Comparison of ENCODE assay signal across 15 mouse cellular contexts in genomic region chr13:115329000-115329960, GRCm38 (mm10).
DNase-seq lines count a peak whose midpoint lies in the region; ATAC-seq and TF ChIP-seq lines count a peak whose summit lies in the region.
"Had no signal": no experiment of that assay in that cellular context is flagged by ENCODE, and none has a peak within 500 bp of the region (broad histone marks: within the 10 kb centered on the region; RNA-seq: fewer than 3 reads in every experiment).

No protein-coding gene starts in this region.

- no peaks in the 10 kb centered on the region for H3K9me3 ChIP-seq in neural tube, embryonic 13.5 days
- no peaks in the 10 kb centered on the region for H3K9me3 ChIP-seq in forebrain, embryonic 15.5 days
- H3K9me3 ChIP-seq in midbrain, embryonic 13.5 days, result no peaks in the 10 kb centered on the region
- no peaks in the 10 kb centered on the region for H3K9me3 ChIP-seq in stomach, postnatal 0 days (ENCODE audit: control insufficient read depth, low read length)
- H3K9me3 ChIP-seq: embryonic facial prominence, embryonic 13.5 days; heart, embryonic 10.5 days had no signal

- TF ChIP-seq POLR2A in lung, adult 2 months (IDR thresholded peaks at IDR 0.05; ENCODE audit: borderline replicate concordance, extremely low read depth, low read depth, low read length), result no peak

- no peak overlapping the region for H3K4me3 ChIP-seq in neural tube, embryonic 13.5 days
- H3K4me3 ChIP-seq in forebrain, embryonic 15.5 days, result no peak overlapping the region
- H3K4me3 ChIP-seq in midbrain, embryonic 13.5 days (replicated peaks), result no peak overlapping the region
- H3K4me3 ChIP-seq in stomach, postnatal 0 days (ENCODE audit: low read depth, low read length), result no peak overlapping the region
- no peak overlapping the region for H3K4me3 ChIP-seq in lung, adult 2 months (replicated peaks; ENCODE audit: extremely low read depth, low read depth, low read length)
- H3K4me3 ChIP-seq: embryonic facial prominence, embryonic 13.5 days; heart, embryonic 10.5 days had no signal

- peaks cover 7% of the 10 kb centered on the region; the same call in 1 of the 2 replicates for H3K4me1 ChIP-seq in neural tube, embryonic 13.5 days (replicated peaks)
- peaks cover 13% of the 10 kb centered on the region for H3K4me1 ChIP-seq in forebrain, embryonic 15.5 days
- peaks cover 17% of the 10 kb centered on the region for H3K4me1 ChIP-seq in midbrain, embryonic 13.5 days (replicated peaks)
- H3K4me1 ChIP-seq in stomach, postnatal 0 days (replicated peaks; ENCODE audit: control insufficient read depth, insufficient read depth), result no peaks in the 10 kb centered on the region
- no peaks in the 10 kb centered on the region for H3K4me1 ChIP-seq in lung, adult 2 months (ENCODE audit: control insufficient read depth, insufficient read depth, low read length)
- H3K4me1 ChIP-seq: embryonic facial prominence, embryonic 13.5 days; heart, embryonic 10.5 days had no signal

- no peak for DNase-seq in neural tube, embryonic 10.5 days (ENCODE audit: extremely low spot score, low spot score)
- no peak for DNase-seq in stomach, postnatal 0 days (ENCODE audit: low spot score)
- no peak for DNase-seq in urinary bladder, adult 2 months (ENCODE audit: low spot score)
- DNase-seq in lung, adult 2 months, result no peak
- DNase-seq: adrenal gland, adult 8-10 months; cerebellum, adult 9-11 months; kidney, adult 11 months; layer of hippocampus, postnatal 36 days had no signal

- no peaks in the 10 kb centered on the region for H3K36me3 ChIP-seq in neural tube, embryonic 13.5 days
- H3K36me3 ChIP-seq in forebrain, embryonic 15.5 days, result no peaks in the 10 kb centered on the region
- H3K36me3 ChIP-seq in midbrain, embryonic 13.5 days, result no peaks in the 10 kb centered on the region
- H3K36me3 ChIP-seq in stomach, postnatal 0 days (ENCODE audit: control insufficient read depth, insufficient read depth, low read length), result no peaks in the 10 kb centered on the region
- H3K36me3 ChIP-seq: embryonic facial prominence, embryonic 13.5 days; heart, embryonic 10.5 days had no signal

- no peak for TF ChIP-seq CTCF in stomach, postnatal 0 days (IDR thresholded peaks at IDR 0.05; ENCODE audit: low read depth)
- no peak for TF ChIP-seq CTCF in lung, adult 2 months (IDR thresholded peaks at IDR 0.05; ENCODE audit: insufficient read depth, low read length)

- peak; percentile 50; the same call in 1 of the 2 replicates for ATAC-seq in neural tube, embryonic 13.5 days (ENCODE audit: low read depth)
- peak; percentile 78 for ATAC-seq in forebrain, embryonic 15.5 days (replicated peaks)
- 0 out of 2 replicates have a peak, but pooled peaks have one; percentile 40 for ATAC-seq in midbrain, embryonic 13.5 days
- no peak for ATAC-seq in stomach, postnatal 0 days (ENCODE audit: low FRiP score, low TSS enrichment)

- H3K27me3 ChIP-seq in neural tube, embryonic 13.5 days, result no peaks in the 10 kb centered on the region
- no peaks in the 10 kb centered on the region for H3K27me3 ChIP-seq in forebrain, embryonic 15.5 days
- no peaks in the 10 kb centered on the region for H3K27me3 ChIP-seq in midbrain, embryonic 13.5 days
- H3K27me3 ChIP-seq in stomach, postnatal 0 days (ENCODE audit: control insufficient read depth, insufficient read depth, low read length), result no peaks in the 10 kb centered on the region
- H3K27me3 ChIP-seq: embryonic facial prominence, embryonic 13.5 days had no signal

- peak overlapping the region; percentile 54; the same call in 1 of the 2 replicates for H3K27ac ChIP-seq in neural tube, embryonic 13.5 days (replicated peaks)
- H3K27ac ChIP-seq in forebrain, embryonic 15.5 days (replicated peaks), result peak overlapping the region; percentile 65
- H3K27ac ChIP-seq in midbrain, embryonic 13.5 days, result no peak overlapping the region; the same call in 1 of the 2 replicates
- H3K27ac ChIP-seq in stomach, postnatal 0 days (replicated peaks), result no peak overlapping the region
- H3K27ac ChIP-seq: embryonic facial prominence, embryonic 13.5 days; heart, embryonic 10.5 days; kidney, postnatal 0 days; liver, embryonic 14.5 days had no signal

- H3K9ac ChIP-seq in neural tube, embryonic 13.5 days, result no peak overlapping the region
- H3K9ac ChIP-seq in forebrain, embryonic 15.5 days (replicated peaks), result no peak overlapping the region
- no peak overlapping the region for H3K9ac ChIP-seq in midbrain, embryonic 13.5 days (replicated peaks)
- no peak overlapping the region for H3K9ac ChIP-seq in stomach, postnatal 0 days (ENCODE audit: low read length)
- H3K9ac ChIP-seq: embryonic facial prominence, embryonic 13.5 days; liver, embryonic 14.5 days had no signal

- no peak overlapping the region for H3K4me2 ChIP-seq in neural tube, embryonic 13.5 days
- no peak overlapping the region for H3K4me2 ChIP-seq in forebrain, embryonic 15.5 days (replicated peaks)
- H3K4me2 ChIP-seq in midbrain, embryonic 13.5 days (replicated peaks), result peak overlapping the region; percentile 22
- H3K4me2 ChIP-seq in stomach, postnatal 0 days (replicated peaks; ENCODE audit: low read depth), result no peak overlapping the region
- H3K4me2 ChIP-seq: embryonic facial prominence, embryonic 13.5 days had no signal

- TF ChIP-seq EP300 in stomach, postnatal 0 days (optimal IDR thresholded peaks at IDR 0.05), result no peak

- WGBS in neural tube, embryonic 13.5 days, result 63% methylated on average over 9 of the region's 9 CpGs
- WGBS in forebrain, embryonic 15.5 days, result 32% methylated on average over 9 of the region's 9 CpGs
- WGBS in midbrain, embryonic 13.5 days, result 44% methylated on average over 9 of the region's 9 CpGs
- 71% methylated on average over 9 of the region's 9 CpGs for WGBS in stomach, postnatal 0 days
- WGBS in lung, adult 2 months, result 80% methylated on average over 9 of the region's 9 CpGs

Comparison
In these comparisons a context has a peak if more than half of its experiments do, and no peak if none do; other contexts are left out.
1. H3K27ac ChIP-seq: peak in neural tube, embryonic 13.5 days (single experiment) and forebrain, embryonic 15.5 days (single experiment); none in midbrain, embryonic 13.5 days (single experiment) and stomach, postnatal 0 days (single experiment).